Mouse (Mus musculus) heart, adult 2 months (tissue): ENCODE measurements around the gene Six3. TPM values are rescaled to one million over a fixed set of nuclear protein-coding genes. Genes with fewer than 3 reads are reported as not detected.

Experiments
- DNase-seq, 2 experiments: peaks; one replicate each; pipeline ENCODE4 v3.0.0; 2021
- H3K27ac ChIP-seq: fragments of 200-600 bp; 2 replicates; pipeline ENCODE4 v1.8.1; 2022
- H3K27me3 ChIP-seq: fragments of 200-500 bp; 2 replicates; pipeline ENCODE4 v1.6.1; 2012; ENCODE audit warnings: mild to moderate bottlenecking, low read length, inconsistent platforms, mixed read lengths; ENCODE audit not compliant: control insufficient read depth, insufficient read depth
- H3K36me3 ChIP-seq: fragments of 200-500 bp; 2 replicates; pipeline ENCODE4 v1.6.1; 2012; ENCODE audit warnings: low read length, inconsistent platforms; ENCODE audit not compliant: control insufficient read depth, insufficient read depth
- H3K4me1 ChIP-seq: fragments of 200-500 bp; 2 replicates; pipeline ENCODE4 v1.6.1; 2011; ENCODE audit warnings: low read length; ENCODE audit not compliant: control insufficient read depth, insufficient read depth
- H3K4me3 ChIP-seq: fragments of 200-600 bp; 2 replicates; pipeline ENCODE4 v1.8.1; 2022
- H3K79me2 ChIP-seq: fragments of 200-500 bp; replicated peaks from 2 replicates; pipeline ENCODE4 v1.6.1; 2012; ENCODE audit warnings: mild to moderate bottlenecking, inconsistent platforms, low read length, moderate library complexity, mixed read lengths; ENCODE audit not compliant: control insufficient read depth, insufficient read depth
- H3K9ac ChIP-seq: fragments of 200-500 bp; 2 replicates; pipeline ENCODE4 v1.6.1; 2012; ENCODE audit warnings: low read depth, mild to moderate bottlenecking, control low read depth, inconsistent platforms, low read length, mixed read lengths
- CTCF ChIP-seq: fragments of 200-600 bp; IDR thresholded peaks from 2 replicates; pipeline ENCODE4 v1.8.1; 2022; ENCODE audit warnings: antibody characterized with exemption, mild to moderate bottlenecking, moderate library complexity
- EP300 ChIP-seq: fragments of 200-500 bp; IDR thresholded peaks from 2 replicates; pipeline ENCODE4 v1.6.1; 2011; ENCODE audit warnings: low read depth, low read length, control low read depth; ENCODE audit not compliant: insufficient read depth
- POLR2A ChIP-seq: fragments of 200-500 bp; IDR thresholded peaks from 2 replicates; pipeline ENCODE4 v1.6.1; 2011; ENCODE audit warnings: mild to moderate bottlenecking, low read depth, low read length, control low read depth; ENCODE audit not compliant: insufficient read depth
- WGBS: fragments of 180-500 bp; shearing (Covaris S2); methylation state at CpG from one replicate; pipeline ENCODE4 v1.1.7; 2018; 5-methylcytosine and 5-hydroxymethylcytosine counted together
- intact Hi-C: fragments of 180-260 bp; cut with DNase I; formaldehyde crosslinking; loops from one replicate; pipeline ENCODE4 v1.15.1; 2025
- polyA plus RNA-seq: library from polyadenylated mRNA; depleted of rRNA; stranded (reverse); fragments of >200 nt; gene quantifications from 2 replicates; pipeline ENCODE4 v1.2.3, GENCODE M21; 2012
- total RNA-seq, 2 experiments: library from RNA; stranded (reverse); gene quantifications; 2 replicates each; pipeline ENCODE4 v1.2.3; 2021

Gene Six3
- total and polyA plus RNA-seq, 3 experiments = 0.06 TPM; not detected in 2

DNA sequence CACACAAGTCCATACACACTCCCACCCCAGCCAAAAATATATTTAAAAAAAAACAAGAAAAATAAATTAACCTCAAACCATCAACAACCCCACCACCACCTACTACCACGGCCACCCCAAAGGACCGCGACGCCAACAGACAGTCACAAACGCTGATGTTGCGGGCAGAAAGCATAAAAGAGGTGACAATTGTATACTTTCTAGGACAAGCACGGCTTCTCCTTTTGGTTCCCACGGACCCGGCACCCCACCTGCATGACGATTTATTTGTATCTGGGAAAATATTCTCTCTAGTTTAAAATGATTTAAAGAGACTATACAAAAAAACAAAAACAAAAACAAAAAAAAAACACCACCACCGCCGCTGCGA is 10.6 kb downstream of the Six3 start:
- intact Hi-C loops = no loop called here

GRCm38 (mm10) chr17:85624981-85625940 is 11.9 kb downstream of the Six3 start:
- Histone ChIP-seq H3K4me3 (no peak overlapping the region), H3K79me2 (no peaks in the 10 kb centered on the region), H3K27ac (no peak overlapping the region), H3K9ac (no peak overlapping the region), H3K4me1 (no peaks in the 10 kb centered on the region), H3K36me3 (no peaks in the 10 kb centered on the region), H3K27me3 (peaks cover 28% of the 10 kb centered on the region)
- 6% methylated on average over 26 of the region's 26 CpGs for WGBS
- TF ChIP-seq EP300 = no peak
- TF ChIP-seq POLR2A = no peak
- TF ChIP-seq CTCF = no peak
- intact Hi-C loops = no loop called here
- no peak for DNase-seq

More for the DNA sequence above, 10.6 kb downstream of the Six3 start:
- H3K79me2 ChIP-seq = no peaks in the 10 kb centered on the region
- no peak overlapping the region for H3K9ac ChIP-seq
- no peak for DNase-seq
- no peaks in the 10 kb centered on the region for H3K4me1 ChIP-seq
- peaks cover 33% of the 10 kb centered on the region for H3K27me3 ChIP-seq
- no peak overlapping the region for H3K27ac ChIP-seq
- no peak for TF ChIP-seq EP300
- TF ChIP-seq POLR2A = no peak
- no peak for TF ChIP-seq CTCF
- H3K36me3 ChIP-seq = no peaks in the 10 kb centered on the region
- H3K4me3 ChIP-seq = no peak overlapping the region
- 8% methylated on average over 13 of the region's 13 CpGs for WGBS

- intact Hi-C loops = no loop called here
- no peaks in the 10 kb centered on the region for H3K79me2 ChIP-seq
- H3K36me3 ChIP-seq = no peaks in the 10 kb centered on the region
- TF ChIP-seq CTCF (no peak), EP300 (no peak), POLR2A (no peak)
- WGBS = 6% methylated on average over 14 of the region's 14 CpGs
- DNase-seq = no peak
- H3K27me3 ChIP-seq = peaks cover 22% of the 10 kb centered on the region
- H3K27ac ChIP-seq = no peak overlapping the region
- no peaks in the 10 kb centered on the region for H3K4me1 ChIP-seq
- H3K9ac ChIP-seq = no peak overlapping the region
- H3K4me3 ChIP-seq = no peak overlapping the region
Measured at GRCm38 (mm10) chr17:85626091-85626860, 12.9 kb downstream of the Six3 start.

- H3K4me3 ChIP-seq = no peak overlapping the region
- intact Hi-C loops = no loop called here
- no peaks in the 10 kb centered on the region for H3K4me1 ChIP-seq
- H3K36me3 ChIP-seq = no peaks in the 10 kb centered on the region
- DNase-seq = no peak
- H3K27ac ChIP-seq = no peak overlapping the region
- TF ChIP-seq POLR2A (no peak), CTCF (no peak), EP300 (no peak)
- no peak overlapping the region for H3K9ac ChIP-seq
- no peaks in the 10 kb centered on the region for H3K79me2 ChIP-seq
- peaks cover 12% of the 10 kb centered on the region for H3K27me3 ChIP-seq
- whole genome bisulfite sequencing = 32% methylated on average over 5 of the region's 5 CpGs
Measured at GRCm38 (mm10) chr17:85627751-85628150, 14.3 kb downstream of the Six3 start.

DNA sequence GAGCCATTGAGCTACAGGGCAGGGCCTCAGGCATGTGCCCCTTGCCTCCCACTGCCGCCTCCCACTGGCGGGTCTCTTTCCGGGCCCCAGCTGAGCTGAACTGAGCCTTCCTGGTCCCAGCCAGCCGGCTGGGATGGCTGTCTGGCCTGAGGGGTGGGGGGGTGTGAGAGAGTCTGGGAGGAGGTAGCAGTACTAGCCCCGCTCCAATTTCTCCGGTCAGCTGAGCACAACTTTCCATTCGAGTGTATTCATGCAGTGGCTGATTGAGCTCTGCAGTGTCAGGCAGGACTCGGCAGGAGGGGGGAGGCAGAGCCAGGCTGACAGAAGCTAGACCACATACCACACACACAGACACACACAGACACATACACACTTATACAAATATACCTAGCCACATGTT is 15.4 kb downstream of the Six3 start:
- 15% methylated on average over 8 of the region's 8 CpGs for WGBS
- no peak for TF ChIP-seq EP300
- TF ChIP-seq POLR2A = no peak
- no peak for TF ChIP-seq CTCF
- no peak overlapping the region for H3K4me3 ChIP-seq
- H3K36me3 ChIP-seq = no peaks in the 10 kb centered on the region
- no peak overlapping the region for H3K27ac ChIP-seq
- H3K27me3 ChIP-seq = peaks cover 7% of the 10 kb centered on the region
- intact Hi-C loops = no loop called here
- no peaks in the 10 kb centered on the region for H3K4me1 ChIP-seq
- DNase-seq = peak in 1 of 2 experiments; percentile 13
- H3K79me2 ChIP-seq = no peaks in the 10 kb centered on the region
- no peak overlapping the region for H3K9ac ChIP-seq
